Comparison of ENCODE assay signal across 9 mouse cellular contexts in genomic region chrX:7733571-7734156, GRCm38 (mm10). TPM values are rescaled to one million over a fixed set of nuclear protein-coding genes. Genes with fewer than 3 reads are reported as not detected.
DNase-seq lines count a peak whose midpoint lies in the region; ATAC-seq lines count a peak whose summit lies in the region.
"Had no signal": no experiment of that assay in that cellular context is flagged by ENCODE, and none has a peak within 500 bp of the region (broad histone marks: within the 10 kb centered on the region; RNA-seq: fewer than 3 reads in every experiment).

No protein-coding gene starts in this region.

- DNase-seq in adrenal gland, adult (ENCODE audit: inconsistent age in 2 of 2, low spot score in 1 of 2): peak; percentile 63 to 79
- DNase-seq in adrenal gland, adult 8-10 months: no peak
- DNase-seq in adrenal gland, adult 18-20 months (ENCODE audit: low spot score in 2 of 2): peak; percentile 46 to 65
- peak; percentile 53 for DNase-seq in embryonic facial prominence, embryonic 11.5 days (ENCODE audit: low spot score)
- peak; percentile 70 to 81 for DNase-seq in heart, postnatal 10 days
- peak; percentile 71 to 77 for DNase-seq in layer of hippocampus, postnatal 10 days (ENCODE audit: low spot score in 2 of 2)
- peak; percentile 83 for DNase-seq in lung, postnatal 36 days
- peak; percentile 82 to 93 for DNase-seq in spleen, postnatal 10 days (ENCODE audit: low spot score in 2 of 2)

- H3K4me3 ChIP-seq in embryonic facial prominence, embryonic 11.5 days (ENCODE audit: low read depth, low read length): no peak overlapping the region

- H3K4me1 ChIP-seq in embryonic facial prominence, embryonic 11.5 days (ENCODE audit: control insufficient read depth, insufficient read depth, low read length): no peaks in the 10 kb centered on the region

- WGBS in embryonic facial prominence, embryonic 11.5 days: 24% methylated on average over 24 of the region's 26 CpGs

- H3K4me2 ChIP-seq in embryonic facial prominence, embryonic 11.5 days (ENCODE audit: low read depth, low read length): no peak overlapping the region; the same call in 1 of the 2 replicates

- H3K9me3 ChIP-seq in embryonic facial prominence, embryonic 11.5 days (replicated peaks; ENCODE audit: control insufficient read depth, low read length): no peaks in the 10 kb centered on the region

- intact Hi-C loops in heart, postnatal 10 days (cut with DNase I): loop anchor here (5.0 kb wide), 1 partner anchor 44 kb away; no protein-coding TSS in a partner anchor

- no peak overlapping the region for H3K9ac ChIP-seq in embryonic facial prominence, embryonic 11.5 days (replicated peaks; ENCODE audit: low read length)

- no peaks in the 10 kb centered on the region for H3K36me3 ChIP-seq in embryonic facial prominence, embryonic 11.5 days (replicated peaks; ENCODE audit: control insufficient read depth, insufficient read depth, low read depth, low read length)

- H3K27ac ChIP-seq in embryonic facial prominence, embryonic 11.5 days (replicated peaks; ENCODE audit: low read depth, low read length): no peak overlapping the region

- ATAC-seq in embryonic facial prominence, embryonic 11.5 days (replicated peaks; ENCODE audit: insufficient number of reproducible peaks, low FRiP score, low TSS enrichment, low read depth): no peak

- H3K27me3 ChIP-seq in embryonic facial prominence, embryonic 11.5 days (ENCODE audit: control insufficient read depth, insufficient read depth, low read length): no peaks in the 10 kb centered on the region

RNA-seq across cellular contexts. Expression of gene Praf2, which starts 5.4 kb away (rescaled TPM):
- 10 to 100 TPM; 14.4 to 18.2 (median 15.7) TPM for total RNA-seq in adrenal gland, adult 8-10 months (2022)
- 10 to 100 TPM; 12.1 to 16.3 TPM for total RNA-seq in adrenal gland, adult 18-20 months (2021)
- 85.4 and 88.7 TPM in 2 replicates for polyA plus RNA-seq in embryonic facial prominence, embryonic 11.5 days (2014; fragmentation: Nextera tagmentation; extraction: Ambion mirVana)
- total RNA-seq in heart, postnatal 10 days (2021): 10 to 100 TPM in 1 of 2 experiments, 1 to 10 TPM in 1; 9.4 to 10.6 TPM
- 10 to 100 TPM; 85.0 to 98.9 TPM for total RNA-seq in layer of hippocampus, postnatal 10 days (2021)

RNA-seq across cellular contexts. Expression of gene Gm45208, which starts 11.6 kb away (rescaled TPM):
- not detected for total RNA-seq in adrenal gland, adult 8-10 months (2022)
- under 1 TPM in 1 of 2 experiments, not detected in 1; 0.58 TPM for total RNA-seq in adrenal gland, adult 18-20 months (2021)
- polyA plus RNA-seq in embryonic facial prominence, embryonic 11.5 days (2014; fragmentation: Nextera tagmentation; extraction: Ambion mirVana): not detected in 2 replicates
- total RNA-seq in heart, postnatal 10 days (2021): not detected
- total RNA-seq in layer of hippocampus, postnatal 10 days (2021): not detected
- polyA plus RNA-seq: stomach, embryonic 16.5 days had no signal

RNA-seq across cellular contexts. Expression of gene Ccdc120, which starts 17.0 kb away (rescaled TPM):
- 1 to 10 TPM; 4.7 to 7.3 (median 5.4) TPM for total RNA-seq in adrenal gland, adult 8-10 months (2022)
- 1 to 10 TPM; 2.0 to 2.6 TPM for total RNA-seq in adrenal gland, adult 18-20 months (2021)
- 14.5 and 20.2 TPM in 2 replicates for polyA plus RNA-seq in embryonic facial prominence, embryonic 11.5 days (2014; fragmentation: Nextera tagmentation; extraction: Ambion mirVana)
- total RNA-seq in heart, postnatal 10 days (2021): 1 to 10 TPM; 1.4 to 1.7 TPM
- 10 to 100 TPM; 23.0 to 24.5 TPM for total RNA-seq in layer of hippocampus, postnatal 10 days (2021)

RNA-seq across cellular contexts. Expression of gene Wdr45, which starts 19.5 kb away (rescaled TPM):
- 10 to 100 TPM; 68.5 to 92.2 (median 76.2) TPM for total RNA-seq in adrenal gland, adult 8-10 months (2022)
- total RNA-seq in adrenal gland, adult 18-20 months (2021): 10 to 100 TPM; 45.4 to 62.8 TPM
- polyA plus RNA-seq in embryonic facial prominence, embryonic 11.5 days (2014; fragmentation: Nextera tagmentation; extraction: Ambion mirVana): 17.3 and 22.6 TPM in 2 replicates
- 10 to 100 TPM; 31.0 to 33.4 TPM for total RNA-seq in heart, postnatal 10 days (2021)
- 10 to 100 TPM; 34.3 to 41.8 TPM for total RNA-seq in layer of hippocampus, postnatal 10 days (2021)

RNA-seq across cellular contexts. Expression of gene Tfe3, which starts 28.7 kb away (rescaled TPM):
- total RNA-seq in adrenal gland, adult 8-10 months (2022): 10 to 100 TPM; 36.1 to 53.1 (median 44.9) TPM
- 10 to 100 TPM; 41.9 to 56.9 TPM for total RNA-seq in adrenal gland, adult 18-20 months (2021)
- 16.2 and 16.5 TPM in 2 replicates for polyA plus RNA-seq in embryonic facial prominence, embryonic 11.5 days (2014; fragmentation: Nextera tagmentation; extraction: Ambion mirVana)
- total RNA-seq in heart, postnatal 10 days (2021): 10 to 100 TPM; 17.4 to 19.0 TPM
- 10 to 100 TPM; 28.8 to 38.6 TPM for total RNA-seq in layer of hippocampus, postnatal 10 days (2021)

Comparison
In these comparisons a context has a peak if more than half of its experiments do, and no peak if none do; other contexts are left out.
1. RNA of gene Praf2, which starts 5.4 kb away (total RNA-seq): 85.0 to 98.9 TPM in layer of hippocampus, postnatal 10 days; 12.1 to 16.3 TPM in adrenal gland, adult 18-20 months, 14.4 to 18.2 TPM in adrenal gland, adult 8-10 months and 9.4 to 10.6 TPM in heart, postnatal 10 days; every median in the first group is over 4 times any median in the second.